Mouse (Mus musculus): ENCODE data around the gene C330007P06Rik. TPM values are rescaled to one million over a fixed set of nuclear protein-coding genes. Genes with fewer than 3 reads are reported as not detected.

The C330007P06Rik gene
- polyA plus RNA-seq, 1 experiment from 2014 or later = 32.9 TPM

DNA sequence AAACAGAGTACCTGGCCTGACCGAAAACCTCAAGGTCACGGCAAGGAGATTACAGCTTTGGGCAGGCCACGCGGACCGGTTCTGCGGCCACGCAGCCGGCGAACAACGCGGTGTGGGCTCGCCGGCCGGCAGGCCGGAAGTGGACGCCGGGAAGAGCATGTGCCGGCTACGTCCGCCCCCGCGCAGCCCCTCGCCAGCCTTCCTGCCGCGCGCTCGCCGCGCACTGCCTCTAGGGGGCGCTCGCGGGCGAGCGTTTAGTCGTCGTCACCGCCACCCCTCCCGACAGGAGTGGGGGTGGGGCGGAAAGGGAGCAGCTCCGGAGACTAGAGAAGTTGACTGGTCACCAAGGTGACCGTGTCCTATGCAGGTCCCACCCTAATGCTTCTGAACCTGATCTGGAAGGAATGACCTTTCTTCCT lies 77.7 kb downstream of the C330007P06Rik start:
- no peaks in the 10 kb centered on the region for H3K27me3 ChIP-seq
- H3K4me1 ChIP-seq (replicated peaks) = no peaks in the 10 kb centered on the region
- peak overlapping the region; percentile 70 for H3K9ac ChIP-seq (replicated peaks)
- no peaks in the 10 kb centered on the region for H3K9me3 ChIP-seq
- peak; percentile 69 for ATAC-seq (ENCODE audit: insufficient number of reproducible peaks, insufficient read depth, low FRiP score, low TSS enrichment, low read depth)
- H3K4me3 ChIP-seq (replicated peaks) = peak overlapping the region; percentile 58
- H3K4me2 ChIP-seq = peak overlapping the region; percentile 54
- peaks cover 10% of the 10 kb centered on the region; the same call in 1 of the 2 replicates for H3K36me3 ChIP-seq
- WGBS = 10% methylated on average over 33 of the region's 41 CpGs
- H3K27ac ChIP-seq = peak overlapping the region; percentile 81

DNA sequence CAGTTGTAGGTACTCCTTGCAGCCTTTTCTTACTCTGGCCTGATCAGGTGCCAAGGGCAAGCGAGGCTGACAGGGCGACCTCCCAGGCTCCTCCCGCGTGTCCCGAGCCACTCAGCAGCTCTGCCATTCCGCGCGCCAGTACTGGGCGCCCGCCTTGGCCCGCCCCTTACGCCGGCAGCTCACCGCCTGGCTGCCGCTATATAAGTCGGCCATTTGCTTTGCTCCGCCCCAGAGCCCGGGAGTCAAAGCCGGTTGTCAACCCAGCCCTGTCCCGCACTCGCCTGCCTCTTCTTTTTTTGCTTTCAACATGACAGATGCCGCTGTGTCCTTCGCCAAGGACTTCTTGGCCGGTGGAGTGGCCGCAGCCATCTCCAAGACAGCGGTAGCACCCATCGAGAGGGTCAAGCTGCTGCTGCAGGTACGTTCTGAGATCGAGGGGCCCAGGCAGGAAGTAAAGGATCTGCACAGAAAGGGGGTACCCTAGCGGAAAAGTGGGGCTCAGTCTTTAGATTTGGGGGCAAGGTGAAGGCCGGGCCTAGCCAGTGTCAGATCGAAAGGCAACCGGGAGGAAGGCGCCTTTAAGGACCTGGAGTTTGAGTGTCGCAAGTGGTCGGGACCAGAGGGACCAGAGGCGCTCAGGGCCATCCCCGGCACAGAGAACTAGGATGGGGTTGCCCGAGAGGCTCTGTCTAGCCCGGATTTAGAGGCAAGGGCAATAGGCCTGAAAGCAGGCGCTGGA lies 78.3 kb downstream of the C330007P06Rik start, which contains the start of gene Slc25a5:
TSS of gene Slc25a5 (plus strand) at position 228 of the 739 bp plus-strand sequence.
- Histone ChIP-seq H3K4me3 (replicated peaks) (peak within 1 kb of the TSS; percentile 58), H3K4me1 (replicated peaks) (no peaks in the 10 kb centered on the region), H3K36me3 (peaks cover 10% of the 10 kb centered on the region; the same call in 1 of the 2 replicates), H3K9me3 (no peaks in the 10 kb centered on the region), H3K4me2 (peak within 1 kb of the TSS; percentile 54), H3K9ac (replicated peaks) (peak within 1 kb of the TSS; percentile 70), H3K27ac (peak within 1 kb of the TSS; percentile 81), H3K27me3 (no peaks in the 10 kb centered on the region)
- WGBS = 23% methylated on average over 41 of the region's 41 CpGs
- ATAC-seq (ENCODE audit: insufficient number of reproducible peaks, insufficient read depth, low FRiP score, low TSS enrichment, low read depth) = peak; percentile 84

DNA sequence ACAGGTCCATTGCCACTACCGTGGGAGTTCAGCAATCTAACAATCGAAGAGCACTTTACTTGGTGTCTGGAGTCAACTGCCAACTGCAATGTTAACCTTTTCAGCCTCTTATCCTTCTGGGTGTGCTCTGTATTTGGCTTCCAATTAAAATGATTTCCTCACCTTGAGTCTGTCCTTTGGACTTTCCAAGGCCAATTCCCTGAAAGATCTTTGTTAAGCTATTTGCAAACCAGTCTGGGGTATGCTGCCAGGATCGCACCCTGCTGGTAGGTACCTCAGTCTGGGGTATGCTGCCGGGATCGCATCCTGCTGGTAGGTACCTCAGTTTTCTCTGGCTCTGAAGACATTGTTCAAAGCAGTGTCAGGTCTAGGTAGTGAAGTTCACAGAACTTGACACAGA lies 79.3 kb downstream of the C330007P06Rik start:
- Histone ChIP-seq H3K27me3 (no peaks in the 10 kb centered on the region), H3K36me3 (peaks cover 10% of the 10 kb centered on the region; the same call in 1 of the 2 replicates), H3K4me1 (replicated peaks) (no peaks in the 10 kb centered on the region), H3K9me3 (no peaks in the 10 kb centered on the region), H3K4me3 (replicated peaks) (no peak overlapping the region), H3K4me2 (no peak overlapping the region), H3K9ac (replicated peaks) (no peak overlapping the region), H3K27ac (no peak overlapping the region)
- no peak for ATAC-seq (ENCODE audit: insufficient number of reproducible peaks, insufficient read depth, low FRiP score, low TSS enrichment, low read depth)
- WGBS = 73% methylated on average over 5 of the region's 5 CpGs

DNA sequence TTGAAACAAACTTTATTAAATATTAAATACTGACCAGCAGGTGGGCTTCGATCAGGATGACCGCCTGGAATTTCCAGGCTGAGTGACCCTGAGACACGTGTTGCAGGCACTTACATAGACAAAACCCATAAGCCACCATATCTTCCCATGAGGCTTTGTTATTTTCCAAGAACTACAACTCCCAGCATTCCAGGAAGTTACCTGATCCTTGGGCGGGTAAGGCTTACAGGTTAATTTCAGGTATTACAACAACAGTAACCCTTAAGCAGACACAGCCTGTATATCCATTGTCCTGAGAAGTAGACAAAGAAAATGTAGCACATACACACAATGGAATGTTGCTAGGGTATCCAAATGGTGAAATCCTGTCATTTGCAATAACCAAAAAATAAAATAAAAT lies 84.6 kb downstream of the C330007P06Rik start:
- ATAC-seq (ENCODE audit: insufficient number of reproducible peaks, insufficient read depth, low FRiP score, low TSS enrichment, low read depth) = no peak
- WGBS = 62% methylated on average over 4 of the region's 4 CpGs
- Histone ChIP-seq H3K27ac (no peak overlapping the region), H3K9me3 (no peaks in the 10 kb centered on the region), H3K9ac (replicated peaks) (no peak overlapping the region), H3K36me3 (no peaks in the 10 kb centered on the region), H3K27me3 (no peaks in the 10 kb centered on the region), H3K4me1 (replicated peaks) (no peaks in the 10 kb centered on the region), H3K4me2 (no peak overlapping the region), H3K4me3 (replicated peaks) (no peak overlapping the region)

DNA sequence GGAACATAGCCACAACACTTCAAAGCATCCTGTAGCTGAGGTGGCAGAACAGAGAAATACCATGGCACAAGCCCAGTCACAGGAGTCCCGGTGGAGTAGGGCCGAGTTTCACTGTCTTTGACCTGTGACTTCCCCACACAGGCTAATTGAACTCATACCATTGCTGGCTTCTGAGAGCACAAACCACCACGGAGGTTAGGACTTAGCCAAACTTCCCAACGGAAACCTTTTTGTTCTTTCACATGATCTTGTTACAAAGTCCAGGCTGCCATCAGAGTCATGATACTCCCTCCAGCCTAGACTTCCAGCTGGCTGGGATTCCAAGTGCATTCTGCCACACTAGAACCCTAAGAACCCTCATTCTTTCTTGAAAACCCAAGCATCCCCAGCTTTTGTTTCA lies 96.2 kb downstream of the C330007P06Rik start:
- no peak overlapping the region for H3K27ac ChIP-seq
- no peak overlapping the region for H3K9ac ChIP-seq (replicated peaks)
- no peak for ATAC-seq (ENCODE audit: insufficient number of reproducible peaks, insufficient read depth, low FRiP score, low TSS enrichment, low read depth)
- no peak overlapping the region for H3K4me3 ChIP-seq (replicated peaks)
- no peaks in the 10 kb centered on the region for H3K4me1 ChIP-seq (replicated peaks)
- no peaks in the 10 kb centered on the region for H3K27me3 ChIP-seq
- H3K36me3 ChIP-seq = no peaks in the 10 kb centered on the region
- 78% methylated on average over 4 of the region's 4 CpGs for WGBS
- H3K9me3 ChIP-seq = no peaks in the 10 kb centered on the region
- H3K4me2 ChIP-seq = no peak overlapping the region

DNA sequence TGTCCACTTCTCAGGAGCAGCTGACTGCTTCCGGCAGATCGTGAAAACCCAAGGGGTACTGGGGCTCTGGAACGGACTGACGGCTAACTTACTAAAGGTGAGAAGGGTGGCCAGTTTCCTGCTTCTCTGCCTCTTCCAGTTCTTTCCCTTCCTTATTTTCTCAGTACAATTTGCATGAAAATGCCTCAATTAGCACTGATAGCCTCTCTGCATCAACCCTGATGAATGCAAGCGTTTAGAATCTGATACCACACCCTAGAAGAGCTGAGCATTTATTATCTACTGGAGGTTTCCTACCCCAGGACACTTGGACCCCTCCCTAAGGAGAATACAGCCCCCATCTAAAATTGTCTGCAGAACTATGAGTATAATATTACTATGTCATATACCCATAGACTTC lies 98.4 kb downstream of the C330007P06Rik start:
- H3K4me2 ChIP-seq = no peak overlapping the region
- no peak overlapping the region for H3K4me3 ChIP-seq (replicated peaks)
- no peaks in the 10 kb centered on the region for H3K4me1 ChIP-seq (replicated peaks)
- 89% methylated on average over 5 of the region's 5 CpGs for WGBS
- no peaks in the 10 kb centered on the region for H3K27me3 ChIP-seq
- no peaks in the 10 kb centered on the region for H3K9me3 ChIP-seq
- H3K36me3 ChIP-seq = no peaks in the 10 kb centered on the region
- ATAC-seq (ENCODE audit: insufficient number of reproducible peaks, insufficient read depth, low FRiP score, low TSS enrichment, low read depth) = no peak
- no peak overlapping the region for H3K27ac ChIP-seq
- no peak overlapping the region for H3K9ac ChIP-seq (replicated peaks)

Other genes starting within 250 kb of the C330007P06Rik start
- gene Akap17b, start 228.7 kb downstream of the C330007P06Rik start, polyA plus RNA-seq (2016; fragmentation: Nextera tagmentation; extraction: Ambion mirVana) = 2.8 and 2.9 TPM in 2 replicates
- gene Slc25a43, start 130.5 kb downstream of the C330007P06Rik start, polyA plus RNA-seq (2016; fragmentation: Nextera tagmentation; extraction: Ambion mirVana) = 1.1 and 1.7 TPM in 2 replicates
- gene Slc25a5, start 78.5 kb downstream of the C330007P06Rik start, polyA plus RNA-seq (2016; fragmentation: Nextera tagmentation; extraction: Ambion mirVana) = 417 and 433 TPM in 2 replicates
- 123 and 124 TPM in 2 replicates for gene Ube2a, start 211 bp downstream of the C330007P06Rik start, polyA plus RNA-seq (2016; fragmentation: Nextera tagmentation; extraction: Ambion mirVana)
- gene Nkrf, start 28.8 kb upstream of the C330007P06Rik start, polyA plus RNA-seq (2016; fragmentation: Nextera tagmentation; extraction: Ambion mirVana) = 1.2 and 1.4 TPM in 2 replicates
- 82.7 and 83.5 TPM in 2 replicates for gene Sept6, start 117.7 kb upstream of the C330007P06Rik start, polyA plus RNA-seq (2016; fragmentation: Nextera tagmentation; extraction: Ambion mirVana)
- gene Sowahd, start 174.7 kb upstream of the C330007P06Rik start, polyA plus RNA-seq (2016; fragmentation: Nextera tagmentation; extraction: Ambion mirVana) = not detected in 2 replicates
- 532 and 542 TPM in 2 replicates for gene Rpl39, start 211.3 kb upstream of the C330007P06Rik start, polyA plus RNA-seq (2016; fragmentation: Nextera tagmentation; extraction: Ambion mirVana)
- 21.2 and 22.2 TPM in 2 replicates for gene Upf3b, start 236.2 kb upstream of the C330007P06Rik start, polyA plus RNA-seq (2016; fragmentation: Nextera tagmentation; extraction: Ambion mirVana)

Data from limb, embryonic 12.5 days (tissue).